Mouse (Mus musculus) retina, adult 2 months (tissue): ENCODE results near the gene Adam23.
A peak's percentile ranks its signal among the peaks of the same experiment; 100 is the strongest.

ENCODE experiments used
- DNase-seq: peaks from one replicate; pipeline ENCODE4 v3.0.0-alpha.2; 2012; ENCODE audit warnings: low read depth, low spot score

Gene Adam23

GRCm38 (mm10) chr1:63445656-63446046 lies at the start of gene Adam23:
TSS of gene Adam23 (plus strand) at chr1:63445891.
- DNase-seq = peak; percentile 23

DNA sequence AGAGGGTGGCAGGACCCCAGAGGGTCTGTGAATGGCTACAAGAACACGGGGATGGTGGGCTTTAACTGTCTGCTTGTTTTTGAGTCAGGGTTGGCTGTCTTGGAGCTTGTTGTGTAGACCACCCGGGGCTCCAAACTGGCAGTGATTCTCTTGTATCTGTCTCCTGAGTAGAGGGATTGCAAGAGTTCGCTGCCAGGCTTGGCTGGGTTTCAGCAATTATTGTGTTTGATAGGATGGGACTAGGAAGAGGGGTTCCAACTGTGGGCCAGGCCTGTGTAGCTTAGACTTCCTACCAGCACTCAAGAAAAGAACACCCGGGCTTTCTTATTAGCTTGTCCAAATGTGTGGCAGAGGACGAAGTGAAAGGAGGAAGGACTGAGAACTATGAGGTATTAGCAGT lies 44.6 kb upstream of the Adam23 start:
- DNase-seq = no peak

- no peak for DNase-seq
Measured at GRCm38 (mm10) chr1:63403601-63404000, 42.1 kb upstream of the Adam23 start.

- DNase-seq = no peak
Measured at GRCm38 (mm10) chr1:63408344-63408743, 37.3 kb upstream of the Adam23 start.

GRCm38 (mm10) chr1:63418491-63418890 lies 27.2 kb upstream of the Adam23 start:
- DNase-seq = no peak

GRCm38 (mm10) chr1:63430668-63431067 lies 15.0 kb upstream of the Adam23 start:
- DNase-seq = no peak

DNA sequence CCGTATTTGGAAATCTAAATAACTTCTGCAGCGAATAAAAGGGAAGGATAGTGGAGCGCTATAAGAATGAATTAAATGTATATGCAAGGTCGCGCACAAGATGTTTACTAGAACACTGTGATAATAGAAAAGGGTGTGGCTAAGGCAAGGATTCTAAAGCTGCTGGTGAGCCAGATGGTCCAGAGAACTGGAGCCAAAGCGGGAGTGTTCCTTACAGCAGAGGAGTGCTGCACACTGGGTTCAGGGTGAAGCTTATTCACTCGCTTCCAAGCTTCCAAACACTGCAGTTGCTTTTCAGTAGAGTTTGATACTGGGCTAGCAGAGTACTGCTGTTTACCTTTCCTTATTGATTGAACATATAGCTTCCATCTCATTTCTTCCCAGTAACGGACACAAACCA lies 14.5 kb upstream of the Adam23 start:
- no peak for DNase-seq

DNA sequence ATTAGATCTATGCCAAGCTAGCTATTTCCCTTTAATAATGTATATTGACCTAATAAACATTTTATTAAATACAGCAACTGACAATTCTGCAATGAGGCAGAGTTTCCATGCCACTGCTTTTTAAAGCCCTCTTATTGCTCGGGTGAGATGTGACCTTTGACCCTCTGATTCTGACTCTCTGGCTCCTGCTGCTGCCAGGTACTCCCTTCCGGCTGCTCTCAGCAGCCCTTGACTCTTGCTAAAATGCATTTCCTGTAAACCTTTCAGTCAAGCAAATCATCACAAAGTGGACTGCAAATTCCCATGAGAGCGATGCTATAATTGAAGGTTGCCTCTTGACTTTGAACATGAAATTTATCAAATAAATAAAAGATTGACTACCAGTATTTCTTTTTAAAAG lies 13.8 kb upstream of the Adam23 start:
- no peak for DNase-seq

DNA sequence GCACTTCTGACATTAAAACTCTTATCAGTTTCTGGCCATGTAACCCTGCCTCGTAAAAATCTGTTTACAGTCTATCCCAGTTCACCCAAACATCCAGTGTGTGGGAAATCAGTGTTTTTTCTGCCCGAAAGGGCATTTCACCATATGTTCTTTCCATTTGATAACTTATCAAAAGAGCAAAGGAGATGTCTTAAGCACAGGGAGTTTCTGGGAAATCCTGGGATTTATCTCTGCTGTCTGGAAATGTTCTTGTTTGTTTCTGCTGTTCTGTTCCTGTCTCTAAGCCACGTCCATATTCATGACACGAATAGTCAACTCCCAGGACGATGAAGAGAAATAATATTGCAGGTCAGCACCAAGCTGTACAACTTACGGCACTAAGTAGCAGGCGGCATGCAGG lies 11.6 kb upstream of the Adam23 start:
- DNase-seq = no peak

DNA sequence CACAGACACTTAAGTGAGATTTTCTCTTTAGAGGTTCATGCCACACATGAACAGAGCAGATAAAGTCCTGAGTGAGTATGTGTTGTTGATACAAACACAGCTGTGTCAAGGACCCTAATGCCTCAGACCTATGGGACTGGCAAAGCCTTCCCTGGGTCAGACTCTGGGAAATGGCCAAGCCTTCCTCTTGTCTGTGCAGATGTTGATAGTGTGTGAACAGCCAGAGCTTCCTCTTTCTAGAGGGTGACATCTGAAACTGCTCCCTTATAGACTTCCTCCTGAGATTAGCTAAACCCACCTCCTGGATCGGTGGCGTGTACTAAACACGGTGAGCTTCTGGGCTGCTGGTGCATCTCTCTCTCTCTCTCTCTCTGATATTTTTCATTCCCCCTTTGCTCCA lies 8.2 kb upstream of the Adam23 start:
- DNase-seq = no peak

- DNase-seq = no peak
Measured at GRCm38 (mm10) chr1:63442186-63442585, 3.5 kb upstream of the Adam23 start.

- DNase-seq = no peak
Measured at GRCm38 (mm10) chr1:63442616-63443015, 3.1 kb upstream of the Adam23 start.

DNA sequence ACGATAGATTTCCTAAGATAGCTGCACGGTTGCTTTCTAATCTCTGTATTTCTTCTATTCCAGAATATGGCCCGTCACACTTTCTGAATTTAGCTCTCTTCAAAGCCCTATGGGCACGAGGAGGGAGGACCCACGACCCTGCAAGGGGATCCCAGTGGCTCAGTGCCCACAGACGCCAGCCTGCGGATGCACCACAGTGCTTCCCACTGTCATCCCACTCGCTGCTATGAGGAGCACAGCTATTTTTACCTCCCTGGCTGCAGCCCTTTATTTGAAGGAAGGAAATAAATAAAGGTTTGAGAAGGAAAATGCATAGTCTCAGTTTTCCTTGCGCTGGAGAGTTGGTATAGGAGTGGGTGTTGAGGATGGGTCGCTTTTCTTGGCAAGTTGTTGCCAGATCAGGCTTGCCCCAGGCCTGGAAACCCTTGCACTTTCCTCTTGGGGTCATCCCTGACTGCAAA lies 512 bp upstream of the Adam23 start:
- no peak for DNase-seq

DNA sequence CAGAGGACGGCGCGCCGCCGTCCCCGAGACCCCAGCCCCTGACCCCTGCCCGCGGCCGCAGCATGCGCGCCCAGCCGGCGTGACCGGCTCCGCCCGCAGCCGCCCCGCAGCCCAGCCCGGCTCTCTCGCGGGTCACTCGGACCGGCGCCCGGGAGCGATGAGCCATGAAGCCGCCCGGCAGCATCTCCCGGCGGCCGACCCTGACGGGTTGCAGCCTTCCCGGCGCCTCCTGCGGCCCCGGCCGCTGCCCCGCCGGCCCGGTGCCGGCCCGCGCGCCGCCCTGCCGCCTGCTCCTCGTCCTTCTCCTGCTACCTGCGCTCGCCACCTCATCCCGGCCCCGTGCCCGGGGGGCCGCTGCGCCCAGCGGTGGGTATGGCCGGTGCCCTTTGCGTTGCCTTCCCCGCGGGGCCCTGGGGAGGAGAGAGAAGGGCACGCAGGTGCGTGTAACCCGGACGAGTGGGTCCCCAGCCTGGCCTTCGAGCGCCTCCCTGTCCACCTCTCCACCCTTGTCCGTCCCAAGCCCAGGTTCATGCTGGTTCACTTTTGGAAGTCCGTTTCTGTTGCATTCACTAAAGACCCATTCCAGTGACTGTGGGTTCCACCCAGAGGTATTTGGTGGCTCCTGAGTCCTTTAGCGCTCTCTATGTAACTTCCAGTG lies 485 bp downstream of the Adam23 start:
- no peak for DNase-seq

DNA sequence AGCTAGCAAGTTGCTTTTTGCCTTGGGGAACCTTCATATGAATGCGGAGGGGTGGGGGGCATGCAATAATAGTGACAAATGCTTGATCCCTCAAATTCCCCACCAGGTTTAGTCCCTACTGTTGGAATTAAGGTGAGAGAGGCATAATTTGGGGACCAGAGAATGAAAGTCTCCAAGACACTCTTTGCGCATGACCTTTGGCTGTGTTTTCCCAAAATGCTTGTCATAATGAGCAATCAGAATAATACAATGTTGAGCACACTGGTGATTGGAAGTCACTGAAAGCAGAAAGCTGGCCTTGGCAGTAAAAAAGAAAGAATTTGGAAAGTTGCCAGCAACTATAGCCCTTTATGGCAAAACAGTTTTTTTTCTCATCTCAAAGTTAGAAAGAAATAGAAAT lies 1.0 kb downstream of the Adam23 start:
- DNase-seq = no peak

DNA sequence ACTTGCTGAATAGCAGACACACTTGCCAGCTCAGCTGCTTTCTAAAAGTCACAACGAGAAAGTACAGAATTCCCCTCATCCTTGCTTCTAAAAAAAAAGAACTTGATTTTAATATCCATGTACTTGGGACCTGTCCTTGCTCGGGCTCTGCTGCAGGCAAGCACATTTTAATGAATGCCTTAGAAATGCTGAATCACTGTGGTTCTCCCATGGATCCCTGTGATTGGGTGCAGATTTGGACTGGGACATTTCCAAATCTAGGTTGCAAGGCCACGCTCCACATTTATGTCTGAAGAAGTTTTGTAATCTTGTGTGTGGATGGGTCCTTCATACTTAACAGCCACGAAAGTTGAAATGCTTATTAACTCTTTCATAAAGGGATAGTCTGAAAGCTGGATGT lies 4.4 kb downstream of the Adam23 start:
- DNase-seq = no peak

DNA sequence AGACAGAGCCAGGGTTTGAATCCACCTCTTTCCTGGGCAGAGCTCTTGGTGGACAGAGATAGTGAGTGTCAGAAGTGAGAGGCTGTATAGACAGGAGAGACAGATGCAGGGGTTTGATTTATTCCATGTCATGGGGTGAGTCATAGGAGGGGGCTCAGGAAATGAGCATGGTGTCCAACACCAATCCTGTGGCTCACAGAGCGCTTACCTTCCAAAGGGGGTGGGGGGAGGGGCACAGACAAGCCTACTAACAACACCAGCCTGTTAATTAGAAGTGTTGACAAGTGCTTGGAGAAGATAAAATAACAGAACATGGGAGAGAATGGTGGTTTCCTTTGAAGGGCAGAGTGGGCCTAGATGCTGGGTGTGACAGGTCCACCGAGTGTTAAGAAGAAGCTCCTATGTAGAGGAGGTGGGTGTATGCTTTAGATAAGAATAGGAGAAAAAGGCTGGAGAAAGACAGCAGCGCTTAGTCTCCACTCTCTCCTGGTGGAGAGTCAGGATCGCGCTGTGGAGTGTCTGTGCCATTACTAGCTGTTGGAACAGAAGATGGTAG lies 7.7 kb downstream of the Adam23 start:
- DNase-seq = no peak

DNA sequence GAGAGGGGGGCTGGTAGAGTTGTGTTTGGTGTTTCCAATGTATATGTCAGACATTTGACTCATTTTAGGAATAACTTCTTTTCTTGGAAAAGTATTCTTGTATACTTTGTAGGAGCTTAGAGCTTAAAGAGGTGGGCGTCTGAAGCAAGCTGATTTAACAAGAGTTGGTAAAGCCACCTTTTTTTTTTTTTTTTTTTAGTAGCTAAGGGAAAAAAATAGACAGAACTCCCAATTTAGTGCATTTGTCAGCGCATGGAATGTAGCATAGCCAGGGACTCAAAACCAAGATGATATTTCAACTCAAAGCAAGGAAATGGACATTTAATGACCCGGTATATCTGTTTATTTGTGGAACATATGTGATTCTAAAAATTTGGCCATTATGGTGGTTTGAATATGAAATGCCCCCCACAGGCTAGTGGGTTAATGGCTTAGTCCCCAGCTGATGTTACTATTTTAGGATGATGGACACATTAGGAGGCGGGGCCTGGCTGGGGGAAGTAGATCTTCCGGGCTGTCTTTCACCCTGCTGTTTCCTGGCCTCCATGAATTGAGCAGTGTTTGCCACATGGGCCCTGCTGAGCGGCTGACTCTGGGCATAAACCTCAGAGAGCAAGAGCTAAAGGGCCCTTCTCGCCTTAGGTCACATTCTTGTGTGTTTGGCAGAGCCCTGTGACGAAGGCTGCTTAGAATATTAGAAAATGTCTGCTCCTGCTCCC lies 12.3 kb downstream of the Adam23 start:
- DNase-seq = no peak

DNA sequence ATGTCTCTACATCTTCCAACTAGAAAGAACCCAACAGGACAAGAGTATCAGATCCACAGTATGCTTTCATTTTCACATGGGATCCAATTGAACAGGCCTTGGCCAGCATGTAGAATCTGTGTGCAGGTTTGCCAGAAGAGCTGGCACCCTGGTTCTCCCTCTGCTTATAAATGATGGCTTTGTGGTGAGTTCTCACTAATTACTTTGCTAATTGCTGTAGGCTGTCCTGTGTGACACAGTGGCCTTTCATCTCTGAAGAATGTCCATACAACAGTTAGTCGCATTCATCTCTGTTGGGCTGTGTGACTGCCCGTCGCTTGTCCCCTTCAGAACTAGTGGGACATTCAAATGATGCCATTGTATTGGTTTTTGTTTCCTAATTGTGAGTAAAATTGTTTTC lies 13.5 kb downstream of the Adam23 start:
- DNase-seq = no peak

DNA sequence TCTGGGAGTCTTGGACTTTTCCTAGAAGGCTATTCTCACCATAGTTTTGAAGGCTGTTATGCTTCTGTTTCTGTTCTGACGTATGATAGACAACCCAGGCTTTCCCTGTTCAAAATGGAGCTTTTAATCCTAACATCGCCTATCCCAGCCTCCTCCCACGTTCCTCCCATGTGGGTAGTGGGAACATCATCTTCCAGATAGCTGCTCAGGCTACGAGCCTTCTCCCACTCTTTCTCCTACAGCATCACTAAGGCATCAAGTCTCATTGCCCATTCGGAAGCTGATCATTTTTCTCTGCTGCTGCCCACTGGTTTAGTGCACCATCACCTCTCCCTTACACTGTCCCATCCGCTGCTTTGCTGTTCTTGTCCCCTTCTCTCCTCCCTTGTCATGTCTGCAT lies 14.2 kb downstream of the Adam23 start:
- no peak for DNase-seq

DNA sequence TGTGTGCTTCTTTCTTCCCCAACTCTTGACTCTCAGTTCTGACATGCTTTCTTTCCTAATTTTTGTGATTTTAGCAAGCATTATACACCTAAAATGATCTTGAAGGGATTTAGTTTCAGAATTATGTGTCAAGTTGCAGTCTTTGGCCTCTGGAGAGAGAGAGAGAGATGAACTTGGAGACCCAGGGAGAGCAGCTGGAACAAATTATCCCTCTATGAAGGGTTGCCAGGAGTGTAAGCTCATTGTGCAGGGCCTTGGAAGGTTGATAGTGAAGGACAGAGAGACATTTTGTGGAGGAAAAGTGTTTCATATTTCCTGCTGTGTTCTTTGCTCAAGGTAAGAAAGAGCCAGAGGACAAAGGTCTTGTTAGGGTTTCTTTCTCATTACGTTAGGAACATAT lies 18.8 kb downstream of the Adam23 start:
- DNase-seq = no peak

GRCm38 (mm10) chr1:63473272-63473671 lies 27.6 kb downstream of the Adam23 start:
- no peak for DNase-seq

GRCm38 (mm10) chr1:63473696-63474095 lies 28.0 kb downstream of the Adam23 start:
- no peak for DNase-seq
